Mouse (Mus musculus): ENCODE measurements around the gene Ncoa4. TPM values are rescaled to one million over a fixed set of nuclear protein-coding genes. Genes with fewer than 3 reads are reported as not detected.
"Not testable (repeated sequence)": the region's sequence is repeated elsewhere in the genome, so short reads cannot be mapped to it uniquely, and the experiment has no call there.

Gene Ncoa4
- polyA plus RNA-seq, 1 experiment from 2014 or later, result 145 TPM

- WGBS (ENCODE audit: insufficient replicate concordance), result 16% methylated on average over 2 of the region's 2 CpGs
- 0 out of 2 replicates have a peak overlapping the region, but pooled peaks have one; percentile 1 for H3K9ac ChIP-seq (ENCODE audit: low read depth, low read length)
- H3K36me3 ChIP-seq (ENCODE audit: control insufficient read depth, insufficient read depth, low read length), result no peaks in the 10 kb centered on the region
- H3K4me3 ChIP-seq (ENCODE audit: low read depth, low read length), result no peak overlapping the region
- H3K4me2 ChIP-seq, result peak overlapping the region; percentile 45
- peak overlapping the region; percentile 67 for H3K27ac ChIP-seq (ENCODE audit: low read depth, low read length)
- ATAC-seq (replicated peaks; ENCODE audit: insufficient number of reproducible peaks, low FRiP score, low TSS enrichment), result peak; percentile 74
- H3K9me3 ChIP-seq (replicated peaks; ENCODE audit: control insufficient read depth, low read length), result no peaks in the 10 kb centered on the region
- peaks cover 18% of the 10 kb centered on the region for H3K4me1 ChIP-seq (ENCODE audit: control insufficient read depth, insufficient read depth, low read length)
- no peaks in the 10 kb centered on the region for H3K27me3 ChIP-seq (ENCODE audit: control insufficient read depth, insufficient read depth, low read length)
These were observed 25.4 kb upstream of the Ncoa4 start for GRCm38 (mm10) chr14:32134293-32134692.

GRCm38 (mm10) chr14:32136467-32136866 is 23.2 kb upstream of the Ncoa4 start:
- H3K9me3 ChIP-seq (replicated peaks; ENCODE audit: control insufficient read depth, low read length); H3K4me3 ChIP-seq (ENCODE audit: low read depth, low read length); H3K27me3 ChIP-seq (ENCODE audit: control insufficient read depth, insufficient read depth, low read length); ATAC-seq (replicated peaks; ENCODE audit: insufficient number of reproducible peaks, low FRiP score, low TSS enrichment); H3K36me3 ChIP-seq (ENCODE audit: control insufficient read depth, insufficient read depth, low read length); H3K9ac ChIP-seq (ENCODE audit: low read depth, low read length); H3K4me2 ChIP-seq; H3K27ac ChIP-seq (ENCODE audit: low read depth, low read length): not testable (repeated sequence)
- H3K4me1 ChIP-seq (ENCODE audit: control insufficient read depth, insufficient read depth, low read length), result peaks cover 18% of the 10 kb centered on the region
- WGBS (ENCODE audit: insufficient replicate concordance), result 46% methylated on average over 3 of the region's 3 CpGs

- Histone ChIP-seq H3K27ac (ENCODE audit: low read depth, low read length) (no peak overlapping the region), H3K4me3 (ENCODE audit: low read depth, low read length) (no peak overlapping the region), H3K4me1 (ENCODE audit: control insufficient read depth, insufficient read depth, low read length) (0 out of 2 replicates have a peak, but pooled peaks cover 3% of the 10 kb centered on the region), H3K9me3 (replicated peaks; ENCODE audit: control insufficient read depth, low read length) (no peaks in the 10 kb centered on the region), H3K4me2 (no peak overlapping the region), H3K36me3 (ENCODE audit: control insufficient read depth, insufficient read depth, low read length) (no peaks in the 10 kb centered on the region), H3K27me3 (ENCODE audit: control insufficient read depth, insufficient read depth, low read length) (no peaks in the 10 kb centered on the region), H3K9ac (ENCODE audit: low read depth, low read length) (no peak overlapping the region)
- no peak for ATAC-seq (replicated peaks; ENCODE audit: insufficient number of reproducible peaks, low FRiP score, low TSS enrichment)
- WGBS (ENCODE audit: insufficient replicate concordance), result 76% methylated on average over 5 of the region's 5 CpGs
These were observed 19.2 kb upstream of the Ncoa4 start for GRCm38 (mm10) chr14:32140359-32140965.

GRCm38 (mm10) chr14:32141723-32142122 is 17.9 kb upstream of the Ncoa4 start, which contains the start of gene Msmb:
Gene Msmb, plus strand, starts transcription at chr14:32142023.
- no peak within 1 kb of the TSS for H3K4me2 ChIP-seq
- no peak within 1 kb of the TSS for H3K27ac ChIP-seq (ENCODE audit: low read depth, low read length)
- WGBS (ENCODE audit: insufficient replicate concordance), result 84% methylated on average over 5 of the region's 5 CpGs
- H3K27me3 ChIP-seq (ENCODE audit: control insufficient read depth, insufficient read depth, low read length), result no peaks in the 10 kb centered on the region
- H3K9me3 ChIP-seq (replicated peaks; ENCODE audit: control insufficient read depth, low read length), result no peaks in the 10 kb centered on the region
- no peaks in the 10 kb centered on the region for H3K4me1 ChIP-seq (ENCODE audit: control insufficient read depth, insufficient read depth, low read length)
- no peak within 1 kb of the TSS for H3K9ac ChIP-seq (ENCODE audit: low read depth, low read length)
- no peak within 1 kb of the TSS for H3K4me3 ChIP-seq (ENCODE audit: low read depth, low read length)
- no peaks in the 10 kb centered on the region for H3K36me3 ChIP-seq (ENCODE audit: control insufficient read depth, insufficient read depth, low read length)
- ATAC-seq (replicated peaks; ENCODE audit: insufficient number of reproducible peaks, low FRiP score, low TSS enrichment), result no peak

- Histone ChIP-seq H3K9ac (ENCODE audit: low read depth, low read length) (no peak overlapping the region), H3K4me1 (ENCODE audit: control insufficient read depth, insufficient read depth, low read length) (no peaks in the 10 kb centered on the region), H3K4me3 (ENCODE audit: low read depth, low read length) (no peak overlapping the region), H3K4me2 (no peak overlapping the region), H3K27ac (ENCODE audit: low read depth, low read length) (no peak overlapping the region), H3K27me3 (ENCODE audit: control insufficient read depth, insufficient read depth, low read length) (no peaks in the 10 kb centered on the region), H3K36me3 (ENCODE audit: control insufficient read depth, insufficient read depth, low read length) (no peaks in the 10 kb centered on the region), H3K9me3 (replicated peaks; ENCODE audit: control insufficient read depth, low read length) (no peaks in the 10 kb centered on the region)
- ATAC-seq (replicated peaks; ENCODE audit: insufficient number of reproducible peaks, low FRiP score, low TSS enrichment), result no peak
These were observed 14.9 kb upstream of the Ncoa4 start for GRCm38 (mm10) chr14:32144734-32145133.

- Histone ChIP-seq H3K9ac (ENCODE audit: low read depth, low read length) (peak overlapping the region; percentile 44; the same call in 1 of the 2 replicates), H3K27ac (ENCODE audit: low read depth, low read length) (peak overlapping the region; percentile 62), H3K9me3 (replicated peaks; ENCODE audit: control insufficient read depth, low read length) (no peaks in the 10 kb centered on the region), H3K36me3 (ENCODE audit: control insufficient read depth, insufficient read depth, low read length) (no peaks in the 10 kb centered on the region), H3K4me3 (ENCODE audit: low read depth, low read length) (peak overlapping the region; percentile 6), H3K27me3 (ENCODE audit: control insufficient read depth, insufficient read depth, low read length) (no peaks in the 10 kb centered on the region), H3K4me1 (ENCODE audit: control insufficient read depth, insufficient read depth, low read length) (no peaks in the 10 kb centered on the region), H3K4me2 (peak overlapping the region; percentile 48)
- WGBS (ENCODE audit: insufficient replicate concordance), result 59% methylated on average over 4 of the region's 4 CpGs
- ATAC-seq (replicated peaks; ENCODE audit: insufficient number of reproducible peaks, low FRiP score, low TSS enrichment), result no peak
These were observed 14.3 kb upstream of the Ncoa4 start for GRCm38 (mm10) chr14:32145401-32145800.

GRCm38 (mm10) chr14:32145809-32146511 is 13.7 kb upstream of the Ncoa4 start:
- no peaks in the 10 kb centered on the region for H3K27me3 ChIP-seq (ENCODE audit: control insufficient read depth, insufficient read depth, low read length)
- no peak overlapping the region for H3K9ac ChIP-seq (ENCODE audit: low read depth, low read length)
- no peaks in the 10 kb centered on the region for H3K36me3 ChIP-seq (ENCODE audit: control insufficient read depth, insufficient read depth, low read length)
- peak overlapping the region; percentile 48 for H3K4me2 ChIP-seq
- no peaks in the 10 kb centered on the region for H3K9me3 ChIP-seq (replicated peaks; ENCODE audit: control insufficient read depth, low read length)
- no peaks in the 10 kb centered on the region for H3K4me1 ChIP-seq (ENCODE audit: control insufficient read depth, insufficient read depth, low read length)
- peak overlapping the region; percentile 6; the same call in 1 of the 2 replicates for H3K4me3 ChIP-seq (ENCODE audit: low read depth, low read length)
- ATAC-seq (replicated peaks; ENCODE audit: insufficient number of reproducible peaks, low FRiP score, low TSS enrichment), result peak; percentile 84
- peak overlapping the region; percentile 63 for H3K27ac ChIP-seq (ENCODE audit: low read depth, low read length)
- WGBS (ENCODE audit: insufficient replicate concordance), result 35% methylated on average over 7 of the region's 7 CpGs

GRCm38 (mm10) chr14:32146578-32146977 is 13.1 kb upstream of the Ncoa4 start:
- H3K4me2 ChIP-seq, result no peak overlapping the region
- no peak overlapping the region for H3K4me3 ChIP-seq (ENCODE audit: low read depth, low read length)
- WGBS (ENCODE audit: insufficient replicate concordance), result 75% methylated on average over 2 of the region's 2 CpGs
- H3K27me3 ChIP-seq (ENCODE audit: control insufficient read depth, insufficient read depth, low read length), result no peaks in the 10 kb centered on the region
- H3K9me3 ChIP-seq (replicated peaks; ENCODE audit: control insufficient read depth, low read length), result no peaks in the 10 kb centered on the region
- H3K9ac ChIP-seq (ENCODE audit: low read depth, low read length), result no peak overlapping the region
- no peak for ATAC-seq (replicated peaks; ENCODE audit: insufficient number of reproducible peaks, low FRiP score, low TSS enrichment)
- H3K4me1 ChIP-seq (ENCODE audit: control insufficient read depth, insufficient read depth, low read length), result no peaks in the 10 kb centered on the region
- no peaks in the 10 kb centered on the region for H3K36me3 ChIP-seq (ENCODE audit: control insufficient read depth, insufficient read depth, low read length)
- H3K27ac ChIP-seq (ENCODE audit: low read depth, low read length), result peak overlapping the region; percentile 63

GRCm38 (mm10) chr14:32150872-32151271 is 8.8 kb upstream of the Ncoa4 start:
- Histone ChIP-seq H3K4me3 (ENCODE audit: low read depth, low read length) (no peak overlapping the region), H3K9ac (ENCODE audit: low read depth, low read length) (no peak overlapping the region), H3K9me3 (replicated peaks; ENCODE audit: control insufficient read depth, low read length) (no peaks in the 10 kb centered on the region), H3K27ac (ENCODE audit: low read depth, low read length) (no peak overlapping the region), H3K4me2 (no peak overlapping the region), H3K4me1 (ENCODE audit: control insufficient read depth, insufficient read depth, low read length) (no peaks in the 10 kb centered on the region), H3K27me3 (ENCODE audit: control insufficient read depth, insufficient read depth, low read length) (no peaks in the 10 kb centered on the region), H3K36me3 (ENCODE audit: control insufficient read depth, insufficient read depth, low read length) (no peaks in the 10 kb centered on the region)
- WGBS (ENCODE audit: insufficient replicate concordance), result 86% methylated on average over 2 of the region's 2 CpGs
- no peak for ATAC-seq (replicated peaks; ENCODE audit: insufficient number of reproducible peaks, low FRiP score, low TSS enrichment)

Measured in heart, embryonic 11.5 days (tissue).